Mouse (Mus musculus): Measurements from ENCODE around the gene Sars2. TPM values are rescaled to one million over a fixed set of nuclear protein-coding genes. Genes with fewer than 3 reads are reported as not detected.

Gene Sars2
- polyA plus RNA-seq, 1 experiment from 2014 or later = 8.5 TPM

GRCm38 (mm10) chr7:28758623-28759022 is 16.8 kb downstream of the Sars2 start:
- TF ChIP-seq CTCF (IDR thresholded peaks at IDR 0.05; ENCODE audit: low read depth) (no peak), EP300 (IDR thresholded peaks at IDR 0.05; ENCODE audit: low read depth) (no peak)
- H3K27me3 ChIP-seq (ENCODE audit: insufficient read depth, low read length) = peaks cover 11% of the 10 kb centered on the region
- no peak overlapping the region for H3K27ac ChIP-seq (ENCODE audit: low read depth)
- peaks cover 31% of the 10 kb centered on the region for H3K36me3 ChIP-seq (replicated peaks; ENCODE audit: insufficient read depth, low read length)
- no peak overlapping the region for H3K4me2 ChIP-seq (ENCODE audit: low read depth, low read length)
- ATAC-seq (no peak), DNase-seq (no peak)
- no peak overlapping the region for H3K9ac ChIP-seq (replicated peaks)
- H3K9me3 ChIP-seq (ENCODE audit: low read length) = no peaks in the 10 kb centered on the region
- 89% methylated on average over 12 of the region's 13 CpGs for WGBS (ENCODE audit: insufficient replicate concordance)
- no peak overlapping the region for H3K4me3 ChIP-seq (ENCODE audit: low read depth, low read length)
- H3K4me1 ChIP-seq (ENCODE audit: insufficient read depth) = peaks cover 3% of the 10 kb centered on the region; the same call in 1 of the 2 replicates

GRCm38 (mm10) chr7:28761907-28762306 is 20.1 kb downstream of the Sars2 start:
- Histone ChIP-seq H3K9me3 (ENCODE audit: low read length) (no peaks in the 10 kb centered on the region), H3K4me1 (ENCODE audit: insufficient read depth) (peaks cover 12% of the 10 kb centered on the region), H3K9ac (replicated peaks) (no peak overlapping the region), H3K27ac (ENCODE audit: low read depth) (no peak overlapping the region), H3K27me3 (ENCODE audit: insufficient read depth, low read length) (no peaks in the 10 kb centered on the region; the same call in 1 of the 2 replicates), H3K36me3 (replicated peaks; ENCODE audit: insufficient read depth, low read length) (peaks cover 31% of the 10 kb centered on the region), H3K4me2 (ENCODE audit: low read depth, low read length) (no peak overlapping the region), H3K4me3 (ENCODE audit: low read depth, low read length) (no peak overlapping the region)
- 84% methylated on average over 9 of the region's 9 CpGs for WGBS (ENCODE audit: insufficient replicate concordance)
- no peak for TF ChIP-seq EP300 (IDR thresholded peaks at IDR 0.05; ENCODE audit: low read depth)
- TF ChIP-seq CTCF (IDR thresholded peaks at IDR 0.05; ENCODE audit: low read depth) = no peak
- no peak for DNase-seq
- no peak for ATAC-seq

- Histone ChIP-seq H3K36me3 (replicated peaks; ENCODE audit: insufficient read depth, low read length) (peaks cover 14% of the 10 kb centered on the region), H3K9me3 (ENCODE audit: low read length) (no peaks in the 10 kb centered on the region), H3K27me3 (ENCODE audit: insufficient read depth, low read length) (no peaks in the 10 kb centered on the region), H3K27ac (ENCODE audit: low read depth) (peak overlapping the region; percentile 78), H3K4me2 (ENCODE audit: low read depth, low read length) (peak overlapping the region; percentile 89), H3K4me3 (ENCODE audit: low read depth, low read length) (peak overlapping the region; percentile 73), H3K9ac (replicated peaks) (peak overlapping the region; percentile 66; the same call in 1 of the 2 replicates), H3K4me1 (ENCODE audit: insufficient read depth) (peaks cover 23% of the 10 kb centered on the region)
- DNase-seq (no peak), ATAC-seq (no peak)
- WGBS (ENCODE audit: insufficient replicate concordance) = 69% methylated on average over 6 of the region's 6 CpGs
- TF ChIP-seq EP300 (IDR thresholded peaks at IDR 0.05; ENCODE audit: low read depth) (no peak), CTCF (IDR thresholded peaks at IDR 0.05; ENCODE audit: low read depth) (no peak)
Measured at GRCm38 (mm10) chr7:28765211-28765610, 23.4 kb downstream of the Sars2 start.

- no peak for TF ChIP-seq CTCF (IDR thresholded peaks at IDR 0.05; ENCODE audit: low read depth)
- peak; percentile 89 for TF ChIP-seq EP300 (IDR thresholded peaks at IDR 0.05; ENCODE audit: low read depth)
- DNase-seq (peak; percentile 96), ATAC-seq (peak; percentile 98)
- H3K9me3 ChIP-seq (ENCODE audit: low read length) = no peaks in the 10 kb centered on the region
- peaks cover 10% of the 10 kb centered on the region for H3K36me3 ChIP-seq (replicated peaks; ENCODE audit: insufficient read depth, low read length)
- peak within 1 kb of the TSS; percentile 73 for H3K9ac ChIP-seq (replicated peaks)
- H3K4me3 ChIP-seq (ENCODE audit: low read depth, low read length) = peak within 1 kb of the TSS; percentile 73
- H3K4me2 ChIP-seq (ENCODE audit: low read depth, low read length) = peak within 1 kb of the TSS; percentile 89
- H3K4me1 ChIP-seq (ENCODE audit: insufficient read depth) = peaks cover 23% of the 10 kb centered on the region
- 1% methylated on average over 45 of the region's 45 CpGs for WGBS (ENCODE audit: insufficient replicate concordance)
- peak within 1 kb of the TSS; percentile 78 for H3K27ac ChIP-seq (ENCODE audit: low read depth)
- H3K27me3 ChIP-seq (ENCODE audit: insufficient read depth, low read length) = no peaks in the 10 kb centered on the region
Measured at GRCm38 (mm10) chr7:28766173-28766879, 24.5 kb downstream of the Sars2 start, which contains the start of gene Sirt2. TSS of gene Sirt2 (plus strand) at chr7:28766735.

- ATAC-seq = no peak
- H3K4me3 ChIP-seq (ENCODE audit: low read depth, low read length) = peak overlapping the region; percentile 73
- H3K4me2 ChIP-seq (ENCODE audit: low read depth, low read length) = peak overlapping the region; percentile 89
- DNase-seq = no peak
- no peak overlapping the region for H3K27ac ChIP-seq (ENCODE audit: low read depth)
- H3K4me1 ChIP-seq (ENCODE audit: insufficient read depth) = peaks cover 23% of the 10 kb centered on the region
- H3K9me3 ChIP-seq (ENCODE audit: low read length) = no peaks in the 10 kb centered on the region
- peak overlapping the region; percentile 73 for H3K9ac ChIP-seq (replicated peaks)
- H3K27me3 ChIP-seq (ENCODE audit: insufficient read depth, low read length) = no peaks in the 10 kb centered on the region
- H3K36me3 ChIP-seq (replicated peaks; ENCODE audit: insufficient read depth, low read length) = peaks cover 4% of the 10 kb centered on the region
- WGBS (ENCODE audit: insufficient replicate concordance) = 9% methylated on average over 14 of the region's 14 CpGs
- TF ChIP-seq CTCF (IDR thresholded peaks at IDR 0.05; ENCODE audit: low read depth) = no peak
- TF ChIP-seq EP300 (IDR thresholded peaks at IDR 0.05; ENCODE audit: low read depth) = no peak
Measured at GRCm38 (mm10) chr7:28766910-28767309, 25.1 kb downstream of the Sars2 start.

GRCm38 (mm10) chr7:28767462-28767965 is 25.7 kb downstream of the Sars2 start, which contains the start of gene Nfkbib:
TSS of gene Nfkbib (minus strand) at chr7:28767512.
- Histone ChIP-seq H3K9ac (replicated peaks) (peak within 1 kb of the TSS; percentile 73), H3K9me3 (ENCODE audit: low read length) (no peaks in the 10 kb centered on the region), H3K36me3 (replicated peaks; ENCODE audit: insufficient read depth, low read length) (peaks cover 5% of the 10 kb centered on the region; the same call in 1 of the 2 replicates), H3K4me2 (ENCODE audit: low read depth, low read length) (peak within 1 kb of the TSS; percentile 89), H3K27ac (ENCODE audit: low read depth) (peak within 1 kb of the TSS; percentile 78; the same call in 1 of the 2 replicates), H3K27me3 (ENCODE audit: insufficient read depth, low read length) (no peaks in the 10 kb centered on the region), H3K4me3 (ENCODE audit: low read depth, low read length) (peak within 1 kb of the TSS; percentile 73), H3K4me1 (ENCODE audit: insufficient read depth) (peaks cover 23% of the 10 kb centered on the region)
- DNase-seq = no peak
- WGBS (ENCODE audit: insufficient replicate concordance) = 70% methylated on average over 7 of the region's 7 CpGs
- ATAC-seq = no peak
- TF ChIP-seq CTCF (IDR thresholded peaks at IDR 0.05; ENCODE audit: low read depth) (no peak), EP300 (IDR thresholded peaks at IDR 0.05; ENCODE audit: low read depth) (no peak)

Measured in liver, postnatal 0 days (tissue).